Mouse (Mus musculus): ENCODE measurements around the gene Mrps10. TPM values are rescaled to one million over a fixed set of nuclear protein-coding genes. Genes with fewer than 3 reads are reported as not detected.
A peak's percentile ranks its signal among the peaks of the same experiment; 100 is the strongest.
"Not testable (repeated sequence)": the region's sequence is repeated elsewhere in the genome, so short reads cannot be mapped to it uniquely, and the experiment has no call there.

Mrps10 gene
- polyA plus RNA-seq, 1 experiment, result 13.5 TPM

GRCm38 (mm10) chr17:47399091-47399490 lies 30.4 kb downstream of the Mrps10 start:
- WGBS, result 83% methylated on average over 8 of the region's 8 CpGs
- Histone ChIP-seq H3K27me3 (ENCODE audit: control insufficient read depth, insufficient read depth, low read length) (0 out of 2 replicates have a peak, but pooled peaks cover 2% of the 10 kb centered on the region), H3K36me3 (ENCODE audit: control insufficient read depth, insufficient read depth, low read length) (no peaks in the 10 kb centered on the region), H3K4me3 (ENCODE audit: low read depth, low read length) (no peak overlapping the region), H3K4me1 (ENCODE audit: control insufficient read depth, insufficient read depth, insufficient read length, low read length) (peaks cover 6% of the 10 kb centered on the region), H3K27ac (ENCODE audit: insufficient read depth, low read depth, low read length) (no peak overlapping the region)
- TF ChIP-seq CTCF (IDR thresholded peaks at IDR 0.05; ENCODE audit: extremely low read depth, insufficient read length, insufficient replicate concordance, low read depth, low read length) (no peak), POLR2A (IDR thresholded peaks at IDR 0.05; ENCODE audit: low read depth, low read length) (no peak)

GRCm38 (mm10) chr17:47400451-47400850 lies 31.8 kb downstream of the Mrps10 start, which contains the start of gene Guca1a:
TSS of gene Guca1a (minus strand) at chr17:47400584.
- H3K4me1 ChIP-seq (ENCODE audit: control insufficient read depth, insufficient read depth, insufficient read length, low read length), result no peaks in the 10 kb centered on the region; the same call in 1 of the 2 replicates
- 0 out of 2 replicates have a peak, but pooled peaks cover 2% of the 10 kb centered on the region for H3K27me3 ChIP-seq (ENCODE audit: control insufficient read depth, insufficient read depth, low read length)
- H3K4me3 ChIP-seq (ENCODE audit: low read depth, low read length), result no peak within 1 kb of the TSS
- H3K27ac ChIP-seq (ENCODE audit: insufficient read depth, low read depth, low read length), result no peak within 1 kb of the TSS
- H3K36me3 ChIP-seq (ENCODE audit: control insufficient read depth, insufficient read depth, low read length), result no peaks in the 10 kb centered on the region
- 59% methylated on average over 10 of the region's 10 CpGs for WGBS
- TF ChIP-seq CTCF (IDR thresholded peaks at IDR 0.05; ENCODE audit: extremely low read depth, insufficient read length, insufficient replicate concordance, low read depth, low read length) (no peak), POLR2A (IDR thresholded peaks at IDR 0.05; ENCODE audit: low read depth, low read length) (no peak)

- no peak for TF ChIP-seq POLR2A (IDR thresholded peaks at IDR 0.05; ENCODE audit: low read depth, low read length)
- TF ChIP-seq CTCF (IDR thresholded peaks at IDR 0.05; ENCODE audit: extremely low read depth, insufficient read length, insufficient replicate concordance, low read depth, low read length), result no peak
- Histone ChIP-seq H3K4me3 (ENCODE audit: low read depth, low read length) (no peak overlapping the region), H3K27ac (ENCODE audit: insufficient read depth, low read depth, low read length) (no peak overlapping the region), H3K4me1 (ENCODE audit: control insufficient read depth, insufficient read depth, insufficient read length, low read length) (peaks cover 4% of the 10 kb centered on the region; the same call in 1 of the 2 replicates), H3K36me3 (ENCODE audit: control insufficient read depth, insufficient read depth, low read length) (no peaks in the 10 kb centered on the region), H3K27me3 (ENCODE audit: control insufficient read depth, insufficient read depth, low read length) (peaks cover 6% of the 10 kb centered on the region)
- 46% methylated on average over 10 of the region's 10 CpGs for WGBS
Measured at GRCm38 (mm10) chr17:47407717-47408557, 39.2 kb downstream of the Mrps10 start.

- Histone ChIP-seq H3K4me1 (ENCODE audit: control insufficient read depth, insufficient read depth, insufficient read length, low read length) (peaks cover 9% of the 10 kb centered on the region; the same call in 1 of the 2 replicates), H3K27me3 (ENCODE audit: control insufficient read depth, insufficient read depth, low read length) (peaks cover 6% of the 10 kb centered on the region), H3K4me3 (ENCODE audit: low read depth, low read length) (no peak overlapping the region), H3K36me3 (ENCODE audit: control insufficient read depth, insufficient read depth, low read length) (no peaks in the 10 kb centered on the region), H3K27ac (ENCODE audit: insufficient read depth, low read depth, low read length) (no peak overlapping the region)
- TF ChIP-seq POLR2A (IDR thresholded peaks at IDR 0.05; ENCODE audit: low read depth, low read length), result no peak
- TF ChIP-seq CTCF (IDR thresholded peaks at IDR 0.05; ENCODE audit: extremely low read depth, insufficient read length, insufficient replicate concordance, low read depth, low read length), result peak; percentile 74; the same call in 1 of the 2 replicates
- WGBS, result 13% methylated on average over 8 of the region's 8 CpGs
Measured at GRCm38 (mm10) chr17:47408558-47408898, 39.8 kb downstream of the Mrps10 start.

- peaks cover 20% of the 10 kb centered on the region for H3K4me1 ChIP-seq (ENCODE audit: control insufficient read depth, insufficient read depth, insufficient read length, low read length)
- not testable (repeated sequence) for H3K27me3 ChIP-seq (ENCODE audit: control insufficient read depth, insufficient read depth, low read length); H3K27ac ChIP-seq (ENCODE audit: insufficient read depth, low read depth, low read length); H3K36me3 ChIP-seq (ENCODE audit: control insufficient read depth, insufficient read depth, low read length)
- WGBS, result 5% methylated on average over 74 of the region's 74 CpGs
- H3K4me3 ChIP-seq (ENCODE audit: low read depth, low read length), result peak overlapping the region; percentile 27; the same call in 1 of the 2 replicates
Measured at GRCm38 (mm10) chr17:47409897-47410861, 41.5 kb downstream of the Mrps10 start.

GRCm38 (mm10) chr17:47420195-47420594 lies 51.5 kb downstream of the Mrps10 start:
- Histone ChIP-seq H3K27me3 (ENCODE audit: control insufficient read depth, insufficient read depth, low read length) (no peaks in the 10 kb centered on the region), H3K27ac (ENCODE audit: insufficient read depth, low read depth, low read length) (no peak overlapping the region), H3K36me3 (ENCODE audit: control insufficient read depth, insufficient read depth, low read length) (no peaks in the 10 kb centered on the region), H3K4me1 (ENCODE audit: control insufficient read depth, insufficient read depth, insufficient read length, low read length) (peaks cover 11% of the 10 kb centered on the region), H3K4me3 (ENCODE audit: low read depth, low read length) (no peak overlapping the region)
- TF ChIP-seq CTCF (IDR thresholded peaks at IDR 0.05; ENCODE audit: extremely low read depth, insufficient read length, insufficient replicate concordance, low read depth, low read length) (no peak), POLR2A (IDR thresholded peaks at IDR 0.05; ENCODE audit: low read depth, low read length) (no peak)
- 90% methylated on average over 2 of the region's 2 CpGs for WGBS

- 68% methylated on average over 3 of the region's 3 CpGs for WGBS
- Histone ChIP-seq H3K4me1 (ENCODE audit: control insufficient read depth, insufficient read depth, insufficient read length, low read length) (peaks cover 11% of the 10 kb centered on the region), H3K27me3 (ENCODE audit: control insufficient read depth, insufficient read depth, low read length) (no peaks in the 10 kb centered on the region), H3K4me3 (ENCODE audit: low read depth, low read length) (no peak overlapping the region), H3K36me3 (ENCODE audit: control insufficient read depth, insufficient read depth, low read length) (no peaks in the 10 kb centered on the region), H3K27ac (ENCODE audit: insufficient read depth, low read depth, low read length) (no peak overlapping the region)
- TF ChIP-seq POLR2A (IDR thresholded peaks at IDR 0.05; ENCODE audit: low read depth, low read length), result no peak
- TF ChIP-seq CTCF (IDR thresholded peaks at IDR 0.05; ENCODE audit: extremely low read depth, insufficient read length, insufficient replicate concordance, low read depth, low read length), result no peak
Measured at GRCm38 (mm10) chr17:47421566-47421965, 52.9 kb downstream of the Mrps10 start.

GRCm38 (mm10) chr17:47422616-47423015 lies 53.9 kb downstream of the Mrps10 start:
- not testable (repeated sequence) for H3K4me3 ChIP-seq (ENCODE audit: low read depth, low read length); H3K36me3 ChIP-seq (ENCODE audit: control insufficient read depth, insufficient read depth, low read length); H3K27me3 ChIP-seq (ENCODE audit: control insufficient read depth, insufficient read depth, low read length); H3K27ac ChIP-seq (ENCODE audit: insufficient read depth, low read depth, low read length)
- WGBS, result 100% methylated on average over 1 of the region's 1 CpGs
- peaks cover 11% of the 10 kb centered on the region for H3K4me1 ChIP-seq (ENCODE audit: control insufficient read depth, insufficient read depth, insufficient read length, low read length)

Data from small intestine, adult 2 months (tissue).